Mouse (Mus musculus) midbrain, embryonic 16.5 days (tissue): ENCODE data around the gene Fxyd1. TPM values are rescaled to one million over a fixed set of nuclear protein-coding genes. Genes with fewer than 3 reads are reported as not detected.

Experiments used
- ATAC-seq: fragments of 200-750 bp; cut with Nextera tagmentation; 2 replicates; pipeline ENCODE4 v1.8.0; 2017; ENCODE audit warnings: moderate TSS enrichment
- H3K27ac ChIP-seq: fragments of 300-500 bp; sonication (generic); 2 replicates; pipeline ENCODE4 v1.5.1; 2014; ENCODE audit warnings: mild to moderate bottlenecking, low read length, mixed read lengths
- H3K27me3 ChIP-seq: fragments of 300-500 bp; sonication (generic); 2 replicates; pipeline ENCODE4 v1.6.1; 2014; ENCODE audit warnings: low read depth, low read length, mixed read lengths; ENCODE audit not compliant: control insufficient read depth, insufficient read depth
- H3K36me3 ChIP-seq: fragments of 300-500 bp; sonication (generic); 2 replicates; pipeline ENCODE4 v1.6.1; 2014; ENCODE audit warnings: mild to moderate bottlenecking, low read length, moderate library complexity, mixed read lengths; ENCODE audit not compliant: control insufficient read depth, insufficient read depth
- H3K4me1 ChIP-seq: fragments of 300-500 bp; sonication (generic); 2 replicates; pipeline ENCODE4 v1.6.1; 2014; ENCODE audit warnings: mild to moderate bottlenecking, low read length, mixed read lengths; ENCODE audit not compliant: control insufficient read depth, insufficient read depth
- H3K4me2 ChIP-seq: fragments of 300-500 bp; sonication (generic); 2 replicates; pipeline ENCODE4 v1.6.1; 2014; ENCODE audit warnings: mild to moderate bottlenecking, low read length, mixed read lengths
- H3K4me3 ChIP-seq: fragments of 300-500 bp; sonication (generic); 2 replicates; pipeline ENCODE4 v1.5.1; 2014; ENCODE audit warnings: low read depth, mild to moderate bottlenecking, low read length, moderate library complexity, mixed read lengths
- H3K9ac ChIP-seq: fragments of 300-500 bp; sonication (generic); 2 replicates; pipeline ENCODE4 v1.6.1; 2014; ENCODE audit warnings: low read depth, low read length, mixed read lengths
- H3K9me3 ChIP-seq: fragments of 300-500 bp; sonication (generic); replicated peaks from 2 replicates; pipeline ENCODE4 v1.6.1; 2014; ENCODE audit warnings: mild to moderate bottlenecking, low read length, mixed read lengths; ENCODE audit not compliant: control insufficient read depth, poor library complexity, severe bottlenecking
- WGBS: fragments of 180-500 bp; shearing (Covaris S2); extraction: QIAGEN DNeasy Blood & Tissue Kit; methylation state at CpG from one replicate; pipeline ENCODE4 v1.1.7; 2014; 5-methylcytosine and 5-hydroxymethylcytosine counted together
- polyA plus RNA-seq: library from polyadenylated mRNA; unstranded; fragments of >200 nt; fragmentation: Nextera tagmentation; extraction: Ambion mirVana; gene quantifications from 2 replicates; pipeline ENCODE4 v1.2.1, GENCODE M21; 2015

The Fxyd1 gene
- polyA plus RNA-seq = 11.2 and 17.3 TPM in 2 replicates

- H3K27ac ChIP-seq = no peak within 1 kb of the TSS
- peaks cover 10% of the 10 kb centered on the region; the same call in 1 of the 2 replicates for H3K4me1 ChIP-seq
- H3K9ac ChIP-seq = no peak within 1 kb of the TSS
- H3K27me3 ChIP-seq = peaks cover 17% of the 10 kb centered on the region
- no peak for ATAC-seq
- H3K36me3 ChIP-seq = no peaks in the 10 kb centered on the region
- 80% methylated on average over 2 of the region's 2 CpGs for WGBS
- no peak within 1 kb of the TSS for H3K4me2 ChIP-seq
- no peak within 1 kb of the TSS for H3K4me3 ChIP-seq
- no peaks in the 10 kb centered on the region for H3K9me3 ChIP-seq
Measured at GRCm38 (mm10) chr7:31057071-31057470, at the start of gene Fxyd1. Gene Fxyd1, minus strand, starts transcription at chr7:31057199.

- WGBS = 61% methylated on average over 3 of the region's 3 CpGs
- Histone ChIP-seq H3K9me3 (no peaks in the 10 kb centered on the region), H3K27me3 (no peaks in the 10 kb centered on the region), H3K4me3 (no peak overlapping the region), H3K27ac (no peak overlapping the region), H3K9ac (no peak overlapping the region), H3K4me1 (no peaks in the 10 kb centered on the region), H3K36me3 (no peaks in the 10 kb centered on the region), H3K4me2 (no peak overlapping the region)
- ATAC-seq = no peak
Measured at GRCm38 (mm10) chr7:31106166-31106565, 49.2 kb upstream of the Fxyd1 start.

GRCm38 (mm10) chr7:31105061-31105768 is 48.2 kb upstream of the Fxyd1 start:
- Histone ChIP-seq H3K27me3 (no peaks in the 10 kb centered on the region), H3K27ac (no peak overlapping the region), H3K4me3 (no peak overlapping the region), H3K4me2 (no peak overlapping the region), H3K36me3 (no peaks in the 10 kb centered on the region), H3K9ac (0 out of 2 replicates have a peak overlapping the region, but pooled peaks have one; percentile 15), H3K9me3 (no peaks in the 10 kb centered on the region), H3K4me1 (no peaks in the 10 kb centered on the region)
- 69% methylated on average over 15 of the region's 15 CpGs for WGBS
- ATAC-seq = no peak

GRCm38 (mm10) chr7:31100786-31101185 is 43.8 kb upstream of the Fxyd1 start:
- Histone ChIP-seq H3K9me3 (no peaks in the 10 kb centered on the region), H3K27ac (no peak overlapping the region), H3K4me3 (no peak overlapping the region), H3K4me1 (peaks cover 4% of the 10 kb centered on the region; the same call in 1 of the 2 replicates), H3K4me2 (no peak overlapping the region), H3K27me3 (no peaks in the 10 kb centered on the region), H3K36me3 (no peaks in the 10 kb centered on the region), H3K9ac (no peak overlapping the region)
- WGBS = 86% methylated on average over 14 of the region's 14 CpGs
- ATAC-seq = no peak

- 89% methylated on average over 6 of the region's 6 CpGs for WGBS
- Histone ChIP-seq H3K9ac (no peak overlapping the region), H3K27ac (no peak overlapping the region), H3K4me1 (peaks cover 4% of the 10 kb centered on the region; the same call in 1 of the 2 replicates), H3K4me3 (no peak overlapping the region), H3K9me3 (no peaks in the 10 kb centered on the region), H3K36me3 (no peaks in the 10 kb centered on the region), H3K27me3 (no peaks in the 10 kb centered on the region), H3K4me2 (no peak overlapping the region)
- ATAC-seq = no peak
Measured at GRCm38 (mm10) chr7:31099612-31099982, 42.6 kb upstream of the Fxyd1 start.

GRCm38 (mm10) chr7:31098697-31099611 is 42.0 kb upstream of the Fxyd1 start:
- 82% methylated on average over 22 of the region's 22 CpGs for WGBS
- H3K9ac ChIP-seq = no peak overlapping the region
- 0 out of 2 replicates have a peak, but pooled peaks have one; percentile 24 for ATAC-seq

GRCm38 (mm10) chr7:31097583-31098248 is 40.7 kb upstream of the Fxyd1 start:
- Histone ChIP-seq H3K4me3 (peak overlapping the region; percentile 13; the same call in 1 of the 2 replicates), H3K27ac (no peak overlapping the region), H3K4me2 (peak overlapping the region; percentile 46), H3K9ac (peak overlapping the region; percentile 43; the same call in 1 of the 2 replicates), H3K9me3 (no peaks in the 10 kb centered on the region), H3K27me3 (no peaks in the 10 kb centered on the region), H3K36me3 (no peaks in the 10 kb centered on the region), H3K4me1 (peaks cover 4% of the 10 kb centered on the region; the same call in 1 of the 2 replicates)
- ATAC-seq = peak; percentile 94
- 40% methylated on average over 20 of the region's 20 CpGs for WGBS

More at GRCm38 (mm10) chr7:31098697-31099611, 42.0 kb upstream of the Fxyd1 start:
- peaks cover 4% of the 10 kb centered on the region; the same call in 1 of the 2 replicates for H3K4me1 ChIP-seq
- no peaks in the 10 kb centered on the region for H3K9me3 ChIP-seq
- H3K36me3 ChIP-seq = no peaks in the 10 kb centered on the region
- H3K27ac ChIP-seq = no peak overlapping the region
- no peak overlapping the region for H3K4me2 ChIP-seq
- H3K4me3 ChIP-seq = no peak overlapping the region
- H3K27me3 ChIP-seq = no peaks in the 10 kb centered on the region

GRCm38 (mm10) chr7:31096892-31097564 is 40.0 kb upstream of the Fxyd1 start:
- H3K4me3 ChIP-seq = no peak overlapping the region
- no peak overlapping the region for H3K4me2 ChIP-seq
- H3K9ac ChIP-seq = no peak overlapping the region
- no peak for ATAC-seq
- no peaks in the 10 kb centered on the region for H3K9me3 ChIP-seq
- no peaks in the 10 kb centered on the region for H3K36me3 ChIP-seq
- peaks cover 4% of the 10 kb centered on the region; the same call in 1 of the 2 replicates for H3K4me1 ChIP-seq
- 71% methylated on average over 9 of the region's 9 CpGs for WGBS
- H3K27ac ChIP-seq = no peak overlapping the region
- H3K27me3 ChIP-seq = no peaks in the 10 kb centered on the region
